Mouse (Mus musculus) forebrain, embryonic 10.5 days (tissue): Measurements from ENCODE around the gene Ggcx. TPM values are rescaled to one million over a fixed set of nuclear protein-coding genes. Genes with fewer than 3 reads are reported as not detected.

Experiments used
- DNase-seq: peaks from one replicate; pipeline ENCODE4 v3.0.0-alpha.2; 2017; ENCODE audit warnings: low spot score; ENCODE audit errors: extremely low spot score
- H3K27ac ChIP-seq: fragments of 300-500 bp; sonication (generic); 2 replicates; pipeline ENCODE4 v1.5.1; 2016; ENCODE audit warnings: mild to moderate bottlenecking
- H3K27me3 ChIP-seq: fragments of 300-500 bp; sonication (generic); 2 replicates; pipeline ENCODE4 v1.6.1; 2016; ENCODE audit warnings: mild to moderate bottlenecking; ENCODE audit not compliant: poor library complexity, severe bottlenecking
- H3K36me3 ChIP-seq: fragments of 300-500 bp; sonication (generic); replicated peaks from 2 replicates; pipeline ENCODE4 v1.6.1; 2016; ENCODE audit warnings: mild to moderate bottlenecking, moderate library complexity
- H3K4me1 ChIP-seq: fragments of 300-500 bp; sonication (generic); 2 replicates; pipeline ENCODE4 v1.6.1; 2016
- H3K4me3 ChIP-seq: fragments of 300-500 bp; sonication (generic); 2 replicates; pipeline ENCODE4 v1.5.1; 2016; ENCODE audit warnings: mild to moderate bottlenecking, moderate library complexity
- H3K9me3 ChIP-seq: fragments of 300-500 bp; sonication (generic); 2 replicates; pipeline ENCODE4 v1.6.1; 2016; ENCODE audit warnings: mild to moderate bottlenecking, moderate library complexity
- WGBS: fragments of 180-500 bp; shearing (Covaris S2); methylation state at CpG from one replicate; pipeline ENCODE4 v1.1.7; 2016; 5-methylcytosine and 5-hydroxymethylcytosine counted together
- polyA plus RNA-seq: library from polyadenylated mRNA; unstranded; fragments of >200 nt; fragmentation: Nextera tagmentation; extraction: Ambion mirVana; gene quantifications from 2 replicates; pipeline ENCODE4 v1.2.1, GENCODE M21; 2016

The Ggcx gene
- polyA plus RNA-seq = 16.8 and 19.0 TPM in 2 replicates

GRCm38 (mm10) chr6:72414076-72414756 lies at the start of gene Ggcx:
Gene Ggcx, plus strand, starts transcription at chr6:72414308.
- Histone ChIP-seq H3K27me3 (no peaks in the 10 kb centered on the region), H3K4me3 (peak within 1 kb of the TSS; percentile 92), H3K36me3 (peaks cover 20% of the 10 kb centered on the region), H3K9me3 (no peaks in the 10 kb centered on the region), H3K27ac (peak within 1 kb of the TSS; percentile 89), H3K4me1 (peaks cover 19% of the 10 kb centered on the region)
- 2% methylated on average over 33 of the region's 33 CpGs for WGBS
- peak; percentile 94 for DNase-seq

GRCm38 (mm10) chr6:72364985-72365384 lies 49.1 kb upstream of the Ggcx start:
- H3K27ac ChIP-seq = no peak overlapping the region
- 78% methylated on average over 6 of the region's 6 CpGs for WGBS
- no peak for DNase-seq
- H3K4me3 ChIP-seq = no peak overlapping the region
- no peaks in the 10 kb centered on the region for H3K9me3 ChIP-seq
- H3K27me3 ChIP-seq = no peaks in the 10 kb centered on the region
- peaks cover 8% of the 10 kb centered on the region for H3K36me3 ChIP-seq
- peaks cover 26% of the 10 kb centered on the region for H3K4me1 ChIP-seq

- Histone ChIP-seq H3K9me3 (no peaks in the 10 kb centered on the region), H3K4me3 (no peak overlapping the region)
- 69% methylated on average over 3 of the region's 3 CpGs for WGBS
These were observed 47.8 kb upstream of the Ggcx start for GRCm38 (mm10) chr6:72366304-72366703.

GRCm38 (mm10) chr6:72366844-72367443 lies 47.2 kb upstream of the Ggcx start, which contains the start of gene Rnf181:
Gene Rnf181, minus strand, starts transcription at chr6:72366956.
- Histone ChIP-seq H3K27ac (no peak within 1 kb of the TSS), H3K27me3 (no peaks in the 10 kb centered on the region), H3K4me1 (peaks cover 19% of the 10 kb centered on the region), H3K36me3 (no peaks in the 10 kb centered on the region), H3K4me3 (no peak within 1 kb of the TSS), H3K9me3 (no peaks in the 10 kb centered on the region)
- WGBS = 73% methylated on average over 4 of the region's 4 CpGs
- DNase-seq = no peak

More at GRCm38 (mm10) chr6:72366304-72366703, 47.8 kb upstream of the Ggcx start:
- peaks cover 22% of the 10 kb centered on the region for H3K4me1 ChIP-seq
- no peaks in the 10 kb centered on the region for H3K27me3 ChIP-seq
- H3K27ac ChIP-seq = no peak overlapping the region
- no peaks in the 10 kb centered on the region for H3K36me3 ChIP-seq
- no peak for DNase-seq

GRCm38 (mm10) chr6:72367460-72367974 lies 46.6 kb upstream of the Ggcx start:
- Histone ChIP-seq H3K4me3 (no peak overlapping the region), H3K27ac (no peak overlapping the region), H3K36me3 (no peaks in the 10 kb centered on the region), H3K9me3 (no peaks in the 10 kb centered on the region), H3K27me3 (no peaks in the 10 kb centered on the region), H3K4me1 (peaks cover 19% of the 10 kb centered on the region)
- WGBS = 77% methylated on average over 4 of the region's 4 CpGs
- no peak for DNase-seq

- H3K9me3 ChIP-seq = no peaks in the 10 kb centered on the region
- no peaks in the 10 kb centered on the region for H3K27me3 ChIP-seq
- DNase-seq = no peak
- 86% methylated on average over 4 of the region's 4 CpGs for WGBS
- no peak overlapping the region for H3K4me3 ChIP-seq
- no peaks in the 10 kb centered on the region for H3K36me3 ChIP-seq
- H3K27ac ChIP-seq = no peak overlapping the region
- peaks cover 11% of the 10 kb centered on the region for H3K4me1 ChIP-seq
These were observed 44.6 kb upstream of the Ggcx start for GRCm38 (mm10) chr6:72369557-72369956.

GRCm38 (mm10) chr6:72370091-72370490 lies 44.0 kb upstream of the Ggcx start:
- Histone ChIP-seq H3K36me3 (no peaks in the 10 kb centered on the region), H3K4me1 (peaks cover 11% of the 10 kb centered on the region), H3K27me3 (no peaks in the 10 kb centered on the region), H3K27ac (no peak overlapping the region), H3K4me3 (no peak overlapping the region), H3K9me3 (no peaks in the 10 kb centered on the region)
- no peak for DNase-seq
- WGBS = 87% methylated on average over 12 of the region's 12 CpGs

GRCm38 (mm10) chr6:72371147-72371546 lies 43.0 kb upstream of the Ggcx start:
- Histone ChIP-seq H3K27ac (0 out of 2 replicates have a peak overlapping the region, but pooled peaks have one; percentile 4), H3K36me3 (no peaks in the 10 kb centered on the region), H3K27me3 (no peaks in the 10 kb centered on the region), H3K9me3 (no peaks in the 10 kb centered on the region), H3K4me3 (no peak overlapping the region), H3K4me1 (peaks cover 11% of the 10 kb centered on the region)
- DNase-seq = no peak
- WGBS = 48% methylated on average over 5 of the region's 5 CpGs

GRCm38 (mm10) chr6:72371571-72371970 lies 42.5 kb upstream of the Ggcx start:
- DNase-seq = no peak
- Histone ChIP-seq H3K4me1 (peaks cover 11% of the 10 kb centered on the region), H3K9me3 (no peaks in the 10 kb centered on the region), H3K27me3 (no peaks in the 10 kb centered on the region), H3K36me3 (no peaks in the 10 kb centered on the region), H3K27ac (0 out of 2 replicates have a peak overlapping the region, but pooled peaks have one; percentile 4), H3K4me3 (no peak overlapping the region)
- 39% methylated on average over 1 of the region's 1 CpGs for WGBS

GRCm38 (mm10) chr6:72373184-72373583 lies 40.9 kb upstream of the Ggcx start:
- no peak overlapping the region for H3K4me3 ChIP-seq
- no peak overlapping the region for H3K27ac ChIP-seq
- 91% methylated on average over 4 of the region's 4 CpGs for WGBS
- H3K4me1 ChIP-seq = peaks cover 11% of the 10 kb centered on the region
- H3K36me3 ChIP-seq = no peaks in the 10 kb centered on the region
- no peaks in the 10 kb centered on the region for H3K27me3 ChIP-seq
- DNase-seq = no peak
- H3K9me3 ChIP-seq = no peaks in the 10 kb centered on the region

GRCm38 (mm10) chr6:72374206-72374605 lies 39.9 kb upstream of the Ggcx start:
- H3K4me1 ChIP-seq = peaks cover 11% of the 10 kb centered on the region
- WGBS = 78% methylated on average over 7 of the region's 7 CpGs
- H3K27ac ChIP-seq = no peak overlapping the region
- no peak for DNase-seq
- no peaks in the 10 kb centered on the region for H3K36me3 ChIP-seq
- no peaks in the 10 kb centered on the region for H3K9me3 ChIP-seq
- H3K4me3 ChIP-seq = no peak overlapping the region
- peaks cover 10% of the 10 kb centered on the region for H3K27me3 ChIP-seq

- WGBS = 85% methylated on average over 15 of the region's 15 CpGs
- Histone ChIP-seq H3K9me3 (no peaks in the 10 kb centered on the region), H3K27me3 (peaks cover 18% of the 10 kb centered on the region), H3K4me1 (peaks cover 15% of the 10 kb centered on the region), H3K27ac (no peak overlapping the region), H3K36me3 (no peaks in the 10 kb centered on the region), H3K4me3 (no peak overlapping the region)
- no peak for DNase-seq
These were observed 39.1 kb upstream of the Ggcx start for GRCm38 (mm10) chr6:72374820-72375563.
